Mouse (Mus musculus): Measurements from ENCODE around the gene Olfr828. TPM values are rescaled to one million over a fixed set of nuclear protein-coding genes. Genes with fewer than 3 reads are reported as not detected.

The Olfr828 gene
- polyA plus RNA-seq (2015; fragmentation: Nextera tagmentation; extraction: Ambion mirVana) = not detected in 2 replicates

DNA sequence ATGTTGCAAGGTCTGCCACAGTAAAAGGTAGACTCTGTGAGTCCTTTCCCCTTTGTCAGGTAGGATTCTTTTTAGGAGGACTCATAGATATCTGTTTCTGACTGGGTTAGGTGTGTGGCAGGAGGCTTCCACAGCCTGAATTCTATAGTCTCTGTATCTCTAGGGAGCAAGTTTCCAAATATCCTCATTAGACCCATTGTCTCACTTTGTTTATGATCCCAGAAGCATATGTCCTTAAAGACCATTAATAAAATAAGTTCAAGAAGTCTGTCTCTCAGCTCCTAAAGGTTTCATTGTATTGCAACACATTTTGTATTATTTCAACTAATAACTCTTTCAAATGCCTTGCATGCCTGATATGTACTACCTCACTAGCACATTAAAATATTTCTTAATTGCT lies at the start of gene Olfr828:
TSS of gene Olfr828 (minus strand) at position 101 of the 400 bp plus-strand sequence.

DNA sequence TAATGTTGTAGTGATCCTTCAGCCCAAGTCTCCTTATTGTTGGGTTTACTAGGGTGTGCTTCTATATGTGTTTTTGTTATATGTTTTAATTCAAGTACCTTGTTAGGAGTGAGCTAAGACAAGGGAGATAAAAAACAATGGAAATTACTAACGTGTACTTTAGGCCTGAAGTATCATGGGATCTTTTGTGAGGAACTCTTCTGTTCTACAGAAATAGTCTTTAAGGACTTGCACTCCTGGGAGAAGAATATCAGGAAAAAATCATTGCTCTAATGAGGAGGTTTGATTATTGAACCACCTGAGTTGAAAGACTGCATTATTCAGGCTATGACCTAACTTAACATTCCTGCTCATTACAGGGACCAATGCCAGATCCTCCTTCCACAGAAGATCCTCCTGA lies 35.3 kb upstream of the Olfr828 start, which contains the start of gene Olfr829:
TSS of gene Olfr829 (plus strand) at position 301 of the 400 bp plus-strand sequence.

Other genes with a start within 250 kb of the Olfr828 start
- gene Muc16, start 145.0 kb downstream of the Olfr828 start, polyA plus RNA-seq (2015; fragmentation: Nextera tagmentation; extraction: Ambion mirVana) = not detected in 2 replicates
- gene Olfr24, start 55.5 kb downstream of the Olfr828 start, polyA plus RNA-seq (2015; fragmentation: Nextera tagmentation; extraction: Ambion mirVana) = not detected in 2 replicates
- not detected in 2 replicates for gene Olfr829, start 35.4 kb upstream of the Olfr828 start, polyA plus RNA-seq (2015; fragmentation: Nextera tagmentation; extraction: Ambion mirVana)
- not detected in 2 replicates for gene Olfr830, start 55.2 kb upstream of the Olfr828 start, polyA plus RNA-seq (2015; fragmentation: Nextera tagmentation; extraction: Ambion mirVana)
- gene Olfr832, start 117.6 kb upstream of the Olfr828 start, polyA plus RNA-seq (2015; fragmentation: Nextera tagmentation; extraction: Ambion mirVana) = not detected in 2 replicates
- gene Olfr834, start 168.5 kb upstream of the Olfr828 start, polyA plus RNA-seq (2015; fragmentation: Nextera tagmentation; extraction: Ambion mirVana) = not detected in 2 replicates
- not detected in 2 replicates for gene Olfr835, start 213.2 kb upstream of the Olfr828 start, polyA plus RNA-seq (2015; fragmentation: Nextera tagmentation; extraction: Ambion mirVana)